Mouse (Mus musculus): ENCODE measurements around the gene Polr3gl. TPM values are rescaled to one million over a fixed set of nuclear protein-coding genes. Genes with fewer than 3 reads are reported as not detected.

Gene Polr3gl
- polyA plus RNA-seq, 1 experiment from 2014 or later: 32.1 TPM

DNA sequence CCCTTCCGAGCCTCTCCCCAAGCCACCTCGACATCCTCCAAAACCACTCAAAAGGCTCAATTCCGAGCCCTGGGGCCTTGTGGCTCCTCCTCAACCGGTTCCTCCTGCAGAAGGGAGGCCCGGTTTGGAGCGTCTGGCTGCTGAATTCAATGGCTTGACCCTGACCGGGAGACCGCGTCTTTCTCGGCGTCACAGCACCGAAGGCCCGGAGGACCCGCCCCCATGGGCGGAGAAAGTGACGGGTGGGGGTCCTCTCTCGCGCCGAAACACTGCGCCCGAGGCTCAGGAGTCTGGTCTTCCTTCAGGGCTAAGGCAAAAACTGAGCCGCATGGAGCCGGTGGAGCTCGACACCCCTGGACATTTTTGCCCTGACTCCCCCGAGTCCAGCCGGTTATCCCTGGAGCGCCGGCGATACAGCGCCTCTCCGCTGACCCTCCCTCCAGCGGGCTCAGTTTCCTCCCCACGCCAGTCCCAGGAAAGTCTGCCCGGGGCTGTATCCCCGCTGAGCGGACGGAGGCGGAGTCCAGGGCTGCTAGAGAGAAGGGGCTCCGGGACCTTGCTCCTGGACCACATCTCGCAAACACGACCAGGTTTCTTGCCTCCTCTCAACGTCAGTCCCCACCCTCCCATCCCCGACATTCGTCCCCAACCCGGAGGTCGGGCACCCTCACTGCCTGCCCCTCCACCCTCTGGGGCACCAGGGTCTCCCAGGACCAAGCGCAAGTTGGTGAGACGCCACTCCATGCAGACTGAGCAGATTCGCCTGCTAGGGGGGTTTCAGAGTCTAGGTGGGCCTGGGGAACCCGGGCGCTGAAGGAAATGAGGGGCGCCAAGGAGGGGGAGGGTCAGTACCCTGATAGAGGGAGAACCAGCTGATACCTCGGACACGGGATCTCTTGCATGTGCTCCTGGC, 4.4 kb upstream of the Polr3gl start:
- 2% methylated on average over 54 of the region's 54 CpGs for WGBS
- ATAC-seq (ENCODE audit: low FRiP score, low TSS enrichment): no peak

DNA sequence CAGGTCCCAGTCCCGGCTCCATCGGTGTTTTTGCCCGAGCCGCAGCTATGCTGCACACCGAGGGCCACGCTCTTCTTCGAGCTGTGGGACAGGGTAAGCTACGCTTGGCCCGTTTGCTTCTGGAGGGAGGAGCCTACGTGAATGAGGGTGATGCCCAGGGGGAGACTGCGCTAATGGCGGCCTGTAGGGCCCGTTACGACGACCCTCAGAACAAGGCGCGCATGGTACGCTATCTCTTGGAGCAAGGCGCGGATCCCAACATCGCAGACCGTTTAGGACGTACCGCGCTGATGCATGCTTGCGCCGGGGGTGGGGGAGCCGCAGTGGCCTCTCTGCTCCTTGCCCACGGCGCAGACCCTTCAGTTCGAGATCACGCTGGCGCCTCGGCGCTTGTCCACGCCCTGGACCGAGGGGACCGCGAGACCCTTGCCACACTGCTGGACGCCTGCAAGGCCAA, 3.5 kb upstream of the Polr3gl start:
- Histone ChIP-seq H3K36me3 (ENCODE audit: insufficient read depth, low read length) (no peaks in the 10 kb centered on the region), H3K4me2 (replicated peaks; ENCODE audit: low read depth, low read length) (peak overlapping the region; percentile 69), H3K4me1 (ENCODE audit: insufficient read depth, low read length) (peaks cover 35% of the 10 kb centered on the region), H3K27me3 (ENCODE audit: insufficient read depth, low read length) (peaks cover 28% of the 10 kb centered on the region), H3K9ac (replicated peaks; ENCODE audit: low read length) (peak overlapping the region; percentile 63), H3K4me3 (ENCODE audit: low read length) (peak overlapping the region; percentile 53), H3K9me3 (ENCODE audit: low read length) (no peaks in the 10 kb centered on the region), H3K27ac (ENCODE audit: low read length) (peak overlapping the region; percentile 64; the same call in 1 of the 2 replicates)
- WGBS: 0% methylated on average over 40 of the region's 40 CpGs
- no peak for ATAC-seq (ENCODE audit: low FRiP score, low TSS enrichment)

More for the DNA sequence above, 4.4 kb upstream of the Polr3gl start:
- peak overlapping the region; percentile 53 for H3K4me3 ChIP-seq (ENCODE audit: low read length)
- H3K9ac ChIP-seq (replicated peaks; ENCODE audit: low read length): peak overlapping the region; percentile 63
- peak overlapping the region; percentile 64; the same call in 1 of the 2 replicates for H3K27ac ChIP-seq (ENCODE audit: low read length)
- H3K36me3 ChIP-seq (ENCODE audit: insufficient read depth, low read length): no peaks in the 10 kb centered on the region
- no peaks in the 10 kb centered on the region for H3K9me3 ChIP-seq (ENCODE audit: low read length)
- H3K4me2 ChIP-seq (replicated peaks; ENCODE audit: low read depth, low read length): peak overlapping the region; percentile 69
- H3K27me3 ChIP-seq (ENCODE audit: insufficient read depth, low read length): peaks cover 28% of the 10 kb centered on the region
- H3K4me1 ChIP-seq (ENCODE audit: insufficient read depth, low read length): peaks cover 45% of the 10 kb centered on the region

DNA sequence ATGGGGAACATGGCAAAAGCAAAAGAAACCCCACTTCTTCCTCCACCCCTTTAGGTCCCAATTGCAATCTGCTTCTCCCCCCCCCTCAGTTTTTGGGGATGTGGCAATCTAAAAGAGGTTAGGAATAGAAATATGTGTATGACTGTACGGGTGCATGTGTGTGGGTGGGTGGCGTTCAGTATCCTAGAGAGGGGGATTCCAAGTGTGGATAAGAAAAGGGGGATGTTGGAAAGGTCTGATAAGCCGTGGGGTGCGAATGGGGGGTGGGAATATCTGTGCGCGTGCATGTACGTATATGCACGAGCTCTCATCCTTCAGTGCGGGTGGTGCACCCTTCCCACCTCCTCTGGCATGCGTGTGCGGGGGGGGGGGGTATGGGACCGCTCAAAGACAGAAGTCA, 2.9 kb upstream of the Polr3gl start:
- Histone ChIP-seq H3K4me3 (ENCODE audit: low read length) (peak overlapping the region; percentile 53), H3K36me3 (ENCODE audit: insufficient read depth, low read length) (no peaks in the 10 kb centered on the region), H3K9ac (replicated peaks; ENCODE audit: low read length) (peak overlapping the region; percentile 63), H3K27me3 (ENCODE audit: insufficient read depth, low read length) (peaks cover 28% of the 10 kb centered on the region), H3K4me2 (replicated peaks; ENCODE audit: low read depth, low read length) (peak overlapping the region; percentile 69), H3K4me1 (ENCODE audit: insufficient read depth, low read length) (peaks cover 33% of the 10 kb centered on the region), H3K9me3 (ENCODE audit: low read length) (no peaks in the 10 kb centered on the region), H3K27ac (ENCODE audit: low read length) (no peak overlapping the region)
- 4% methylated on average over 9 of the region's 12 CpGs for WGBS
- ATAC-seq (ENCODE audit: low FRiP score, low TSS enrichment): no peak

DNA sequence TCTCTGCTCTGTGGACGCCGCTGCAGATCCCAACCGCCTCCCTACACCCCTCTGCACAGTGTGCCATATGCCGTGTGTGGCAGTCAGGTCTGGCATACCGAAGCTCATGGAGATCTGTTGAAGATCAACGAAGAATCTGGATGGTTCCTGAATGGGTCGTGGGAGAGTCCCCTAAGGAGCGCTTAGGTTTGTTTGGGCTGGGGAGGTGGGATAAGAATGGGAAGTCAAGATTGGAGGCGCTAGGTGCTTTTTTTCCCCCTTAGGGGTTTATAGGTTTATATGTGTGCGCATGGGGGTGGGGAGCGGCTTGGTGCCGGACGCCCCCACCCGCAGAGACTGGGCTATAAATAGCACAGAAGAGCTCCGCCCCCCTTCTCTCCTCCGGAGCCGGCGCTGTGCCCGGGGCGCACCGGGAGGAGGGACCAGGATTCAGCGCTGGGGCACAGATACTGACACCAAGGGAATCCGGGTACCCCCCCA, 2.3 kb upstream of the Polr3gl start, which contains the start of gene Ankrd34a:
Gene Ankrd34a (plus strand): TSS at position 409 of the 480 bp plus-strand sequence.
- Histone ChIP-seq H3K4me1 (ENCODE audit: insufficient read depth, low read length) (peaks cover 33% of the 10 kb centered on the region), H3K9me3 (ENCODE audit: low read length) (no peaks in the 10 kb centered on the region), H3K27ac (ENCODE audit: low read length) (peak within 1 kb of the TSS; percentile 64; the same call in 1 of the 2 replicates), H3K27me3 (ENCODE audit: insufficient read depth, low read length) (peaks cover 25% of the 10 kb centered on the region), H3K4me2 (replicated peaks; ENCODE audit: low read depth, low read length) (peak within 1 kb of the TSS; percentile 69), H3K9ac (replicated peaks; ENCODE audit: low read length) (peak within 1 kb of the TSS; percentile 63), H3K4me3 (ENCODE audit: low read length) (peak within 1 kb of the TSS; percentile 53), H3K36me3 (ENCODE audit: insufficient read depth, low read length) (no peaks in the 10 kb centered on the region)
- WGBS: under 1% methylated on average over 23 of the region's 23 CpGs
- ATAC-seq (ENCODE audit: low FRiP score, low TSS enrichment): no peak

DNA sequence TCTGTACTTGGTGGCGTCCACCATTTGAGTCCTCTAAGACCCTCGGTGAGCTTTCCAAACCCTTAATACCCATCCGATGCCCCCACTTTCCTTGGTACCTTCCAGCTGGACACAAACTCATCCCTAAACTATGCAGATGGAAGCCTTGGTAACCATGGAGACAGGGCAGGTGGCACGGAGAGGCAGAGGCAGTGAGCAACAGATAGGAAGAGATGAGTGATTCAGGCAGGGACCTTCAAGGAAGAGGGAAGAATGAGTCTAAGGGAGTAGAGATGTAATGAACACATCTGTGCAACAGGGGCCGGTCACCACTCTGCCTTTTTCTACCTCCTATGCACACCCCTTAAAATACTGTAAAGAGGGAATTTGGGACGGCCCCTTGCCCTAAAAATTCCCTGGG, 1.7 kb upstream of the Polr3gl start:
- Histone ChIP-seq H3K4me2 (replicated peaks; ENCODE audit: low read depth, low read length) (peak overlapping the region; percentile 69; the same call in 1 of the 2 replicates), H3K36me3 (ENCODE audit: insufficient read depth, low read length) (no peaks in the 10 kb centered on the region), H3K27ac (ENCODE audit: low read length) (no peak overlapping the region), H3K4me1 (ENCODE audit: insufficient read depth, low read length) (peaks cover 33% of the 10 kb centered on the region), H3K9ac (replicated peaks; ENCODE audit: low read length) (peak overlapping the region; percentile 63; the same call in 1 of the 2 replicates), H3K9me3 (ENCODE audit: low read length) (no peaks in the 10 kb centered on the region), H3K4me3 (ENCODE audit: low read length) (peak overlapping the region; percentile 53; the same call in 1 of the 2 replicates), H3K27me3 (ENCODE audit: insufficient read depth, low read length) (peaks cover 25% of the 10 kb centered on the region)
- ATAC-seq (ENCODE audit: low FRiP score, low TSS enrichment): no peak
- 29% methylated on average over 6 of the region's 6 CpGs for WGBS

DNA sequence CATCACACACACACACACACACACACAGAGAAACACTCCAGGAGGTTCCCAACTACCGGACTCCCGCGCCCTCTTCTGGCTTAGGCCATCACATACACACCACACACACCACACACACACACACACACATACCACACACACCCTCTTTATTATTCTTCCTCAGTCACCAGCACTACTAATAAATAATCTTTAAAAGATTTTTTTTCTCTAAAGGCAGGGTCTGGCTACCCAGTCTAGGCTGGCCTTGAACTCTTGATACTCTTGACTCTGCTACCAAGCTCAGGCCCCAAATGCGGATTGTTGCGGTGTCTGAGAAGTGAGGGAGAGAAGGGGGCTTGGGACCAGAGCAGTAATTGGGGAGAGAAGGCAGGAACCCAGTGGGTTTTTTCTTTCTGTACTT, 870 bp upstream of the Polr3gl start:
- H3K4me2 ChIP-seq (replicated peaks; ENCODE audit: low read depth, low read length): no peak overlapping the region
- H3K9me3 ChIP-seq (ENCODE audit: low read length): no peaks in the 10 kb centered on the region
- no peaks in the 10 kb centered on the region for H3K36me3 ChIP-seq (ENCODE audit: insufficient read depth, low read length)
- no peak overlapping the region for H3K4me3 ChIP-seq (ENCODE audit: low read length)
- H3K9ac ChIP-seq (replicated peaks; ENCODE audit: low read length): no peak overlapping the region
- peaks cover 25% of the 10 kb centered on the region for H3K27me3 ChIP-seq (ENCODE audit: insufficient read depth, low read length)
- no peak for ATAC-seq (ENCODE audit: low FRiP score, low TSS enrichment)
- 72% methylated on average over 5 of the region's 5 CpGs for WGBS
- no peak overlapping the region for H3K27ac ChIP-seq (ENCODE audit: low read length)
- peaks cover 29% of the 10 kb centered on the region for H3K4me1 ChIP-seq (ENCODE audit: insufficient read depth, low read length)

DNA sequence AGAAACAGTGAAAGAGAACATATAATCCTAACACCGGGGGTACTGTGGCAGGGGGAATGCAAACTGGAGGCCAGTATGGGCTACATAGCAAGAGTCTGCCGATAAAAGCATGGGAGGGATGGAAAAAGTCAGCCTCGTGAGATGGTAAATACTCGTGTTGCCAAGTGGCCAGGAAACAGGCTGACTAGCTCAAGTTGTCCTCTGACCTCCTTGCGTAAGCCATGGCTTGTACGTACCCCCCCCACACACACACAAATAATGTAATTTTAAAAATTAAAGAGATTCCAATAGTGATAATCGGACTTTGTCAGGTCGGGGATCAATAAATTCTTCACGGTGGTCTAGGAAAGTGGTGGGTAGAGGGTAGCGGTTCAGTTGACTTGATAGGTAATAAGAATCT, 607 bp downstream of the Polr3gl start:
- Histone ChIP-seq H3K4me3 (ENCODE audit: low read length) (peak overlapping the region; percentile 77), H3K27me3 (ENCODE audit: insufficient read depth, low read length) (peaks cover 18% of the 10 kb centered on the region), H3K27ac (ENCODE audit: low read length) (peak overlapping the region; percentile 83; the same call in 1 of the 2 replicates), H3K4me1 (ENCODE audit: insufficient read depth, low read length) (peaks cover 24% of the 10 kb centered on the region), H3K9me3 (ENCODE audit: low read length) (no peaks in the 10 kb centered on the region; the same call in 1 of the 2 replicates), H3K9ac (replicated peaks; ENCODE audit: low read length) (peak overlapping the region; percentile 85), H3K36me3 (ENCODE audit: insufficient read depth, low read length) (no peaks in the 10 kb centered on the region), H3K4me2 (replicated peaks; ENCODE audit: low read depth, low read length) (peak overlapping the region; percentile 96)
- under 1% methylated on average over 10 of the region's 10 CpGs for WGBS
- no peak for ATAC-seq (ENCODE audit: low FRiP score, low TSS enrichment)

DNA sequence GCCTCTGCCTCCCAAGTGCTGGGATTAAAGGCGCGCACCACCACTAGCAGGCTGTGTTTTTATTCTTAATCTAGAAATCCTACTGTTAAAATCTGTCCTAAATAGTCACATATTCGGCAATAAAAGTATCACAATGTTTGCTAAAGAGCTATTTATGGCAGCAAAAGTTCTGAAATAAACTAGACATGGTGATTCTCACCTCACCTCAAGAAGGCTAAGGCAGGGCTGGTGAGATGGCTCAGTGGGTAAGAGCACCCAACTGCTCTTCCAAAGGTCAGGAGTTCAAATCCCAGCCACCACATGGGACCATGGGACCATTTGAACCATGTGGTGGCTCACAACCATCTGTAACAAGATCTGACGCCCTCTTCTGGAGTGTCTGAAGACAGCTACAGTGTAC, 3.3 kb downstream of the Polr3gl start:
- WGBS: 80% methylated on average over 4 of the region's 4 CpGs
- ATAC-seq (ENCODE audit: low FRiP score, low TSS enrichment): no peak
- no peak overlapping the region for H3K27ac ChIP-seq (ENCODE audit: low read length)

DNA sequence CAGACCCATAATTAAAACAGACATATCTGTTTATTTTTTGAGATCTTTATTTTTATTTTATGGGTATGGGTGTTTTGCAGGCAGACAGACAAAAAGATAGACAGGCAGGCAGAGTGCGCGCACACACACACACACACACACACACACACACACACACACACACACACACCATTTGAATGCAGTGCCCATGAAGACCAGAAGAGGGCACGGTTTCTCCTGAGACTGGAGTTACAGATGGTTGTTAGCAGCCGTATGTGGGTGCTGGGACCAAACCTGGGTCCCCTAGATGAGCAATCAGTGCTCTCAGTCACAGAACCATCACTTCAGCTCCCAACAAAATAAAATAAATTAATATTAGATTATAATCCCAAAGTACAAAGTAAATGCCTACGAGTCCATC, 10.6 kb downstream of the Polr3gl start:
- 91% methylated on average over 5 of the region's 5 CpGs for WGBS
- ATAC-seq (ENCODE audit: low FRiP score, low TSS enrichment): no peak
- H3K4me1 ChIP-seq (ENCODE audit: insufficient read depth, low read length): 0 out of 2 replicates have a peak, but pooled peaks cover 13% of the 10 kb centered on the region
- no peak overlapping the region for H3K4me2 ChIP-seq (replicated peaks; ENCODE audit: low read depth, low read length)
- no peaks in the 10 kb centered on the region; the same call in 1 of the 2 replicates for H3K27me3 ChIP-seq (ENCODE audit: insufficient read depth, low read length)
- peaks cover 4% of the 10 kb centered on the region; the same call in 1 of the 2 replicates for H3K9me3 ChIP-seq (ENCODE audit: low read length)
- H3K9ac ChIP-seq (replicated peaks; ENCODE audit: low read length): no peak overlapping the region
- H3K27ac ChIP-seq (ENCODE audit: low read length): no peak overlapping the region
- 0 out of 2 replicates have a peak, but pooled peaks cover 2% of the 10 kb centered on the region for H3K36me3 ChIP-seq (ENCODE audit: insufficient read depth, low read length)
- H3K4me3 ChIP-seq (ENCODE audit: low read length): no peak overlapping the region

More for the DNA sequence above, 3.3 kb downstream of the Polr3gl start:
- H3K4me2 ChIP-seq (replicated peaks; ENCODE audit: low read depth, low read length): no peak overlapping the region
- H3K4me1 ChIP-seq (ENCODE audit: insufficient read depth, low read length): no peaks in the 10 kb centered on the region; the same call in 1 of the 2 replicates
- H3K9ac ChIP-seq (replicated peaks; ENCODE audit: low read length): no peak overlapping the region
- H3K9me3 ChIP-seq (ENCODE audit: low read length): no peaks in the 10 kb centered on the region; the same call in 1 of the 2 replicates
- H3K27me3 ChIP-seq (ENCODE audit: insufficient read depth, low read length): peaks cover 9% of the 10 kb centered on the region
- H3K4me3 ChIP-seq (ENCODE audit: low read length): no peak overlapping the region
- H3K36me3 ChIP-seq (ENCODE audit: insufficient read depth, low read length): no peaks in the 10 kb centered on the region
